Mouse (Mus musculus): ENCODE results near the gene Tmem184b. TPM values are rescaled to one million over a fixed set of nuclear protein-coding genes. Genes with fewer than 3 reads are reported as not detected.
A peak's percentile ranks its signal among the peaks of the same experiment; 100 is the strongest.

Tmem184b gene
- total RNA-seq, 2 experiments from 2014 or later, result 67.6 to 73.5 TPM

- DNase-seq (ENCODE audit: low spot score in 2 of 2), result no peak
- intact Hi-C loops (cut with DNase I), result loop anchor here (5.0 kb wide), 1 partner anchor 38 kb away; no protein-coding TSS in a partner anchor
Measured at GRCm38 (mm10) chr15:79404277-79404676, 908 bp upstream of the Tmem184b start.

- intact Hi-C loops (cut with DNase I), result loop anchor here (5.0 kb wide), 1 partner anchor 39 kb away; no protein-coding TSS in a partner anchor
Measured at GRCm38 (mm10) chr15:79403763-79404210, 418 bp upstream of the Tmem184b start.

GRCm38 (mm10) chr15:79402176-79402575, 1.2 kb downstream of the Tmem184b start:
- DNase-seq (ENCODE audit: low spot score in 2 of 2), result no peak
- intact Hi-C loops (cut with DNase I), result loop anchor here (5.0 kb wide), 1 partner anchor 40 kb away; no protein-coding TSS in a partner anchor

More at GRCm38 (mm10) chr15:79403763-79404210, 418 bp upstream of the Tmem184b start:
- peak in 1 of 2 experiments; percentile 34 for DNase-seq (ENCODE audit: low spot score in 2 of 2)

- intact Hi-C loops (cut with DNase I), result loop anchor here (5.0 kb wide), 1 partner anchor 41 kb away; no protein-coding TSS in a partner anchor
Measured at GRCm38 (mm10) chr15:79400975-79401365, 2.4 kb downstream of the Tmem184b start.

GRCm38 (mm10) chr15:79400134-79400974, 3.0 kb downstream of the Tmem184b start:
- DNase-seq (ENCODE audit: low spot score in 2 of 2), result no peak
- intact Hi-C loops (cut with DNase I), result loop anchor here (5.0 kb wide), 1 partner anchor 42 kb away; no protein-coding TSS in a partner anchor

More at GRCm38 (mm10) chr15:79400975-79401365, 2.4 kb downstream of the Tmem184b start:
- no peak for DNase-seq (ENCODE audit: low spot score in 2 of 2)

- no peak for DNase-seq (ENCODE audit: low spot score in 2 of 2)
- intact Hi-C loops (cut with DNase I), result loop anchor here (5.0 kb wide), 1 partner anchor 43 kb away; no protein-coding TSS in a partner anchor
Measured at GRCm38 (mm10) chr15:79399231-79400052, 3.9 kb downstream of the Tmem184b start.

- intact Hi-C loops (cut with DNase I), result no loop called here
- DNase-seq (ENCODE audit: low spot score in 2 of 2), result no peak
Measured at GRCm38 (mm10) chr15:79396736-79397135, 6.6 kb downstream of the Tmem184b start.

- intact Hi-C loops (cut with DNase I), result no loop called here
- no peak for DNase-seq (ENCODE audit: low spot score in 2 of 2)
Measured at GRCm38 (mm10) chr15:79395281-79395680, 8.1 kb downstream of the Tmem184b start.

- DNase-seq (ENCODE audit: low spot score in 2 of 2), result no peak
- intact Hi-C loops (cut with DNase I), result no loop called here
Measured at GRCm38 (mm10) chr15:79394842-79395241, 8.5 kb downstream of the Tmem184b start.

GRCm38 (mm10) chr15:79393101-79393500, 10.3 kb downstream of the Tmem184b start:
- no peak for DNase-seq (ENCODE audit: low spot score in 2 of 2)
- intact Hi-C loops (cut with DNase I), result no loop called here

GRCm38 (mm10) chr15:79392527-79392926, 10.8 kb downstream of the Tmem184b start:
- no peak for DNase-seq (ENCODE audit: low spot score in 2 of 2)
- intact Hi-C loops (cut with DNase I), result no loop called here

- intact Hi-C loops (cut with DNase I), result no loop called here
- DNase-seq (ENCODE audit: low spot score in 2 of 2), result peak in 1 of 2 experiments; percentile 45
Measured at GRCm38 (mm10) chr15:79391447-79392093, 11.8 kb downstream of the Tmem184b start.

GRCm38 (mm10) chr15:79390434-79390833, 12.9 kb downstream of the Tmem184b start:
- intact Hi-C loops (cut with DNase I), result no loop called here
- DNase-seq (ENCODE audit: low spot score in 2 of 2), result no peak

- intact Hi-C loops (cut with DNase I), result no loop called here
- no peak for DNase-seq (ENCODE audit: low spot score in 2 of 2)
Measured at GRCm38 (mm10) chr15:79388171-79388570, 15.2 kb downstream of the Tmem184b start.

- intact Hi-C loops (cut with DNase I), result no loop called here
- no peak for DNase-seq (ENCODE audit: low spot score in 2 of 2)
Measured at GRCm38 (mm10) chr15:79387611-79388010, 15.8 kb downstream of the Tmem184b start.

- intact Hi-C loops (cut with DNase I), result no loop called here
- DNase-seq (ENCODE audit: low spot score in 2 of 2), result no peak
Measured at GRCm38 (mm10) chr15:79387081-79387480, 16.3 kb downstream of the Tmem184b start.

- no peak for DNase-seq (ENCODE audit: low spot score in 2 of 2)
- intact Hi-C loops (cut with DNase I), result loop anchor here (5.0 kb wide), 1 partner anchor 86 kb away; no protein-coding TSS in a partner anchor
Measured at GRCm38 (mm10) chr15:79381644-79382043, 21.7 kb downstream of the Tmem184b start.

- intact Hi-C loops (cut with DNase I), result loop anchor here (5.0 kb wide), 1 partner anchor 87 kb away; no protein-coding TSS in a partner anchor
- DNase-seq (ENCODE audit: low spot score in 2 of 2), result peak; percentile 57
Measured at GRCm38 (mm10) chr15:79380468-79381444, 22.6 kb downstream of the Tmem184b start.
